In genomic region chr9:66918672-66919330, GRCm38 (mm10) we compare ENCODE assay signal across 8 mouse cellular contexts. TPM values are rescaled to one million over a fixed set of nuclear protein-coding genes. Genes with fewer than 3 reads are reported as not detected.
A peak's percentile ranks its signal among the peaks of the same experiment; 100 is the strongest.
DNase-seq lines count a peak whose midpoint lies in the region; ATAC-seq lines count a peak whose summit lies in the region.

No protein-coding gene starts in this region.

- 1% methylated on average over 27 of the region's 27 CpGs for WGBS in embryonic facial prominence, embryonic 15.5 days
- WGBS in hindbrain, embryonic 15.5 days = 2% methylated on average over 27 of the region's 27 CpGs
- WGBS in midbrain, embryonic 13.5 days = 3% methylated on average over 27 of the region's 27 CpGs

- no peaks in the 10 kb centered on the region for H3K27me3 ChIP-seq in embryonic facial prominence, embryonic 15.5 days
- no peaks in the 10 kb centered on the region for H3K27me3 ChIP-seq in hindbrain, embryonic 15.5 days
- H3K27me3 ChIP-seq in midbrain, embryonic 13.5 days = no peaks in the 10 kb centered on the region

- no peaks in the 10 kb centered on the region for H3K36me3 ChIP-seq in embryonic facial prominence, embryonic 15.5 days
- H3K36me3 ChIP-seq in hindbrain, embryonic 15.5 days = no peaks in the 10 kb centered on the region
- H3K36me3 ChIP-seq in midbrain, embryonic 13.5 days = no peaks in the 10 kb centered on the region

- DNase-seq in adrenal gland, postnatal 10 days = peak; percentile 14
- DNase-seq in adrenal gland, adult 8-10 months = no peak
- DNase-seq in 3T3-L1 (ENCODE audit: low read depth, low spot score) = peak; percentile 47
- no peak for DNase-seq in MN1 (ENCODE audit: low spot score)

- peak overlapping the region; percentile 89 for H3K9ac ChIP-seq in embryonic facial prominence, embryonic 15.5 days
- peak overlapping the region; percentile 92 for H3K9ac ChIP-seq in hindbrain, embryonic 15.5 days
- H3K9ac ChIP-seq in midbrain, embryonic 13.5 days (replicated peaks) = peak overlapping the region; percentile 93

- H3K9me3 ChIP-seq in embryonic facial prominence, embryonic 15.5 days (replicated peaks) = no peaks in the 10 kb centered on the region
- no peaks in the 10 kb centered on the region for H3K9me3 ChIP-seq in hindbrain, embryonic 15.5 days
- H3K9me3 ChIP-seq in midbrain, embryonic 13.5 days = no peaks in the 10 kb centered on the region

- H3K27ac ChIP-seq in embryonic facial prominence, embryonic 15.5 days (replicated peaks) = peak overlapping the region; percentile 89
- peak overlapping the region; percentile 94 for H3K27ac ChIP-seq in hindbrain, embryonic 15.5 days (replicated peaks)
- peak overlapping the region; percentile 92 for H3K27ac ChIP-seq in midbrain, embryonic 13.5 days

- ATAC-seq in embryonic facial prominence, embryonic 15.5 days (ENCODE audit: insufficient number of reproducible peaks, low FRiP score, low TSS enrichment, low read depth) = no peak
- ATAC-seq in hindbrain, embryonic 15.5 days (ENCODE audit: low FRiP score, low read depth) = no peak
- ATAC-seq in midbrain, embryonic 13.5 days = no peak
- no peak for ATAC-seq in megakaryocyte-erythroid progenitor cell, adult 5-6 weeks (replicated peaks; ENCODE audit: low FRiP score, low TSS enrichment, poor library complexity, severe bottlenecking)

- H3K4me3 ChIP-seq in embryonic facial prominence, embryonic 15.5 days (replicated peaks) = peak overlapping the region; percentile 94
- peak overlapping the region; percentile 87 for H3K4me3 ChIP-seq in hindbrain, embryonic 15.5 days
- H3K4me3 ChIP-seq in midbrain, embryonic 13.5 days (replicated peaks) = peak overlapping the region; percentile 87

- H3K4me2 ChIP-seq in embryonic facial prominence, embryonic 15.5 days (replicated peaks) = peak overlapping the region; percentile 78
- H3K4me2 ChIP-seq in hindbrain, embryonic 15.5 days = peak overlapping the region; percentile 86
- peak overlapping the region; percentile 84 for H3K4me2 ChIP-seq in midbrain, embryonic 13.5 days (replicated peaks)

- peaks cover 33% of the 10 kb centered on the region for H3K4me1 ChIP-seq in embryonic facial prominence, embryonic 15.5 days
- peaks cover 47% of the 10 kb centered on the region for H3K4me1 ChIP-seq in hindbrain, embryonic 15.5 days (replicated peaks)
- H3K4me1 ChIP-seq in midbrain, embryonic 13.5 days (replicated peaks) = peaks cover 36% of the 10 kb centered on the region

RNA-seq across cellular contexts. Expression of gene Rab8b, which starts 0.7 kb away (rescaled TPM):
- total RNA-seq in adrenal gland, postnatal 10 days (2021) = 10 to 100 TPM; 21.7 TPM
- total RNA-seq in adrenal gland, adult 8-10 months (2022) = 10 to 100 TPM; 15.3 to 30.9 (median 23.9) TPM
- 23.8 and 24.9 TPM in 2 replicates for polyA plus RNA-seq in embryonic facial prominence, embryonic 15.5 days (2015; fragmentation: Nextera tagmentation; extraction: Ambion mirVana)
- polyA plus RNA-seq in hindbrain, embryonic 15.5 days (2015; fragmentation: Nextera tagmentation; extraction: Ambion mirVana) = 35.9 and 38.4 TPM in 2 replicates
- polyA plus RNA-seq in midbrain, embryonic 13.5 days (2015; fragmentation: Nextera tagmentation; extraction: Ambion mirVana) = 31.1 and 32.4 TPM in 2 replicates
- total RNA-seq in megakaryocyte-erythroid progenitor cell, adult 5-6 weeks (2014; fragmentation: Nextera tagmentation) = 45.9 and 52.1 TPM in 2 replicates
- total RNA-seq in megakaryocyte-erythroid progenitor cell, adult 5-6 weeks (2017) = 81.6 and 90.4 TPM in 2 replicates

RNA-seq across cellular contexts. Expression of gene Rps27l, which starts 27.1 kb away (rescaled TPM):
- total RNA-seq in adrenal gland, postnatal 10 days (2021) = 100 to 1,000 TPM; 312 to 350 TPM
- 100 to 1,000 TPM; 240 to 306 (median 275) TPM for total RNA-seq in adrenal gland, adult 8-10 months (2022)
- polyA plus RNA-seq in embryonic facial prominence, embryonic 15.5 days (2015; fragmentation: Nextera tagmentation; extraction: Ambion mirVana) = 616 and 650 TPM in 2 replicates
- 237 and 266 TPM in 2 replicates for polyA plus RNA-seq in hindbrain, embryonic 15.5 days (2015; fragmentation: Nextera tagmentation; extraction: Ambion mirVana)
- polyA plus RNA-seq in midbrain, embryonic 13.5 days (2015; fragmentation: Nextera tagmentation; extraction: Ambion mirVana) = 340 and 349 TPM in 2 replicates
- 858 and 1,123 TPM in 2 replicates for total RNA-seq in megakaryocyte-erythroid progenitor cell, adult 5-6 weeks (2014; fragmentation: Nextera tagmentation)
- total RNA-seq in megakaryocyte-erythroid progenitor cell, adult 5-6 weeks (2017) = 286 and 317 TPM in 2 replicates

RNA-seq across cellular contexts. Expression of gene Lactb, which starts 56.5 kb away (rescaled TPM):
- total RNA-seq in adrenal gland, postnatal 10 days (2021) = 10 to 100 TPM; 18.7 to 20.3 TPM
- 10 to 100 TPM; 15.8 to 19.2 (median 17.8) TPM for total RNA-seq in adrenal gland, adult 8-10 months (2022)
- 8.5 and 9.1 TPM in 2 replicates for polyA plus RNA-seq in embryonic facial prominence, embryonic 15.5 days (2015; fragmentation: Nextera tagmentation; extraction: Ambion mirVana)
- 11.9 and 12.4 TPM in 2 replicates for polyA plus RNA-seq in hindbrain, embryonic 15.5 days (2015; fragmentation: Nextera tagmentation; extraction: Ambion mirVana)
- 9.8 and 10.8 TPM in 2 replicates for polyA plus RNA-seq in midbrain, embryonic 13.5 days (2015; fragmentation: Nextera tagmentation; extraction: Ambion mirVana)
- total RNA-seq in megakaryocyte-erythroid progenitor cell, adult 5-6 weeks (2014; fragmentation: Nextera tagmentation) = 12.5 and 13.7 TPM in 2 replicates
- 20.3 and 24.9 TPM in 2 replicates for total RNA-seq in megakaryocyte-erythroid progenitor cell, adult 5-6 weeks (2017)

Comparison
In these comparisons a context has a peak if more than half of its experiments do, and no peak if none do; other contexts are left out.
1. DNase-seq: peak in adrenal gland, postnatal 10 days (single experiment) and 3T3-L1 (single experiment); none in adrenal gland, adult 8-10 months (single experiment) and MN1 (single experiment).
2. Peak in every context shown above with its lines, with median percentiles within 50 percentile points of each other: H3K27ac ChIP-seq, H3K4me2 ChIP-seq, H3K4me3 ChIP-seq and H3K9ac ChIP-seq.